Mouse (Mus musculus) embryo, embryonic 10.5 days (tissue): ENCODE measurements around the gene Spata45.
A peak's percentile ranks its signal among the peaks of the same experiment; 100 is the strongest.
"Not testable (repeated sequence)": the region's sequence is repeated elsewhere in the genome, so short reads cannot be mapped to it uniquely, and the experiment has no call there.

Experiments
- DNase-seq: peaks from one replicate; pipeline ENCODE4 v3.0.0-alpha.2; 2015; ENCODE audit warnings: low spot score

Gene Spata45

DNA sequence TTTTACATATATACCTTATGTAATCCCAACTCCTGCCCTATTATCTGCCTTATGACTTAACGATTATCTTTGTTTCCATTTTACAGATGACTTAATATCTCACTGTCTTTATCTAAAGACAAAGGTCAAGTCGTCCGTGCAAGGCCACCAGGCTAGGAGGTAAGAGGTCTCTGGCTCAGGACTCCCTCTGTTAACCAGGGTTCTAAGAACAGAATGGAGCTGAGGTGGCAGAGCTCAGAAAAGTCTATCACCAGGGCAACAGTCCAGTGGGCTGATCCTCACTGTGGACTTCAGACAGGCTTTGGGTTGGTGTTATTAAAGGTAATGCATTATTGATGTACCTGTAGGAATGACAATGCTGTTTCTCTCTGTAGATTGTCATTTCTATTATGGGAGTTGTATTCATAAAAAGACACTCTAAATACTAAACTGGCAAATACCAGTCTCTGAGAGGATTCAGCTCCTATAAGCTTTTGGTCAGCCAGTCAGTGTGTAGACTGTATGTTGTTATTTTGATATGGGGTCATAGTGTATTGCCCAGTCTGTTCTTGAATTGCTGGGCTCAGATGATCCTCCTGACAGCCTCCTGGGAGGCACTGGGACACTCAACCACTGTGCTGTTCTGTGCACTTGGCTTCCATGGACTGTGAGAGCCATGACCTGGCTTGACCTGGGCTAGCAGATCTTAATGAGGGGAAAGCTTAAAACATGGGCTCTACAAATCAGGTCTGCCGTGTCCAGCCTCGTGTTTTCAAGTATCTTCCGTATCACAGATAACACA lies at the start of gene Spata45:
TSS of gene Spata45 (plus strand) at position 86 of the 781 bp plus-strand sequence.
- no peak for DNase-seq

DNA sequence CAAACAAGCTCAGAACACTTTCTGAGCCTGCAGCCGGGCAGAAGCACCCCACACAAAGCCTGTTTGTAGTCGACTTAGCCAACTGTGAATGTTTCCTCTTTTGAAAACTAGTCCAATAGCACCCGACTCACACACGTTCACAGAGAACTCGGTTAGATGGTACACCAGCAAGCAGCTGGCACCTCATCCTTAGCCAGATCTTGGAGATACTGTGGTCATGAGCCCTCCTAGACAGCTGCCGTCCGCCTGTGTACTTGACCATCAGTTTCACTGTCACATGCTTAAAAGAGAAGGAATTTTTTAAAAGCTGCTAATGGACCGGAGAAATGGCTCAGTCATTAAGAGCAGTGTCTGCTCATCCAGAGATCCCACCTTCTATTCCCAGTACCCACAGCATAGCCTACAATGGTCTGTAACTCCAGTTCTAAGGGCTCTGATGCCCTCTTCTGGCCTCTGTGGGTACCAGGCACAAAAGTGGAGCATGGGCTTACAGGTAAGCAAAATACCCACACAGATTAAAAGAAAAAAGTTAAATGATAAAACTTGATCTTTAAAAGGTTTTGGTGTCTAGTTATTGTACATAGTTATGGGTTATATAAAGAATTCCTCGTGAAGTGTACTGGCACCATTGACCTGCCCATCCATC lies 46.9 kb upstream of the Spata45 start:
- DNase-seq, result no peak

DNA sequence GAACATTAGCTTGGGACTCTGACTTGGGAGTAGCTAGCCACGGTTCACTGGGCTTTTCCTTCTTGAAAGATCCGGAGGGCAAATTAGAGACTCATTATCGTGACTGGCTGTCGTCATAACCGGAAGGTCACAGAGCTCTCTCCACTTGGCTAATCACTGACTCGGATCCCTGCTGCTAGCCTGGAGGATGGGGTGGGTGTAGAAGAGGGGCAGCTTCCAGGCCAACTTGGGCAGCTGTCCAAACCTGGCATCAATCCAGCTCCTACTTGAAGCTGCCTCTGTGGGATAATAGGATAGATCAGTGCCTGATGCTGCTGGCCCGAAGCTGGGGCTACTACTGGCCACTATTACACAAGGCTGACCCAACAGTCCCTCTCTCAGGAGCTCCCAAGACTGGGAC lies 40.9 kb upstream of the Spata45 start:
- no peak for DNase-seq

GRCm38 (mm10) chr1:190996346-190996877 lies 40.0 kb upstream of the Spata45 start:
- DNase-seq, result no peak

- no peak for DNase-seq
Observed at GRCm38 (mm10) chr1:190998027-190998426, 38.4 kb upstream of the Spata45 start.

DNA sequence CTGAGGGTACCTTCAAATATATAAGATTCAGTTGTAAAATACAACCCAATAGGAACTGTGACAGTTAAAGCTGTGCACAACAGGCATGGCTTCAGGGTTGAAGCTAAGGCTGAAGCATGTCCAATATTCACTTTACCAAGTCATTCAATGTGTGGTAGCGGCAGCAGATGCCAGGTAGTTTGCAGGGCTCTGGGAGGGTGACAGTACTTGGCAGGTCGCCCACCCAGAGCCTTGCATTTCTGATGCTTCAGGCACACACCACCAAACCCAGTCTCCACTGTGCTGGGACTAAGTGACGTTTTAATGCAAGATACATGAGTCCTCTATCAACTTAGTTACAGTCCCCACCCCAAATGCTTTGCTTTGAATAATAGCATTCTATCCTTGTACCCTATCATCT lies 35.8 kb upstream of the Spata45 start:
- no peak for DNase-seq

DNA sequence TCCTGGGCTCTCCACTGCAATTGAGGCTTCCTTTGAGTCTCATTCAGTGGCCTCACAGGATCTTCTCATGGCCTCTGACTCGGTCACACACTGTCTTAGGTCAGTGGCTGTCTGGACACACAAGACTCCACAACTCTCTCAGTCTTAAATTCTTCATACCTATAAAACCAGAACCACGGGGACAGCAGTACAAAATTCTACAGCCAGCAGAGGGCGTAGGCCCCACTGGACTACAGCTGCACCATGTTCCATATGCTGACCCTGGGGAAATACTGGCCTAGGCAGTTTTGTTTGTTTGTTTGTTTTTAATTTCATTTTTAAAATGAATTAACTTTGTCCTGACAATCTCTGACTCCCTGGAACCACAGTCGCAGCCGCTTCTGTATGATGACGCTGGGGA lies 34.2 kb upstream of the Spata45 start:
- DNase-seq, result peak; percentile 41

GRCm38 (mm10) chr1:191008707-191009106 lies 27.7 kb upstream of the Spata45 start:
- DNase-seq, result no peak

DNA sequence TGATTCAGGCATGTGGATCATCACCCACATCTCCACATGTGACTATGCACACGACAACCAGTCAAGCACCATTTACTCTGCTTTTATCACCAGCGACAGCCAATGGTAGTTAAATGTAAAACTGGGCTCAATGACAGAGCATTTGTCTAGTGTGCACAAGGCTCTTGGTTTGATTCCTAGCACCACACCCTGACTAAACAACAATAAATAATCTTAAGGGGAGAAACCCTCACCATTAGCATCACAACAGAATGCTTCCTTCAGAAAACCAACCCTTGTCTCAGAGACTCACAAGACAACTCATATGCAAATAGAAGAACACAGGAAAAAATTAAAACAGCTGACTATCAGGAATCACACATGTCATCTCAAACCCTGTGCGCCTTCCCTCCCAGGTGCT lies 22.2 kb upstream of the Spata45 start:
- no peak for DNase-seq

DNA sequence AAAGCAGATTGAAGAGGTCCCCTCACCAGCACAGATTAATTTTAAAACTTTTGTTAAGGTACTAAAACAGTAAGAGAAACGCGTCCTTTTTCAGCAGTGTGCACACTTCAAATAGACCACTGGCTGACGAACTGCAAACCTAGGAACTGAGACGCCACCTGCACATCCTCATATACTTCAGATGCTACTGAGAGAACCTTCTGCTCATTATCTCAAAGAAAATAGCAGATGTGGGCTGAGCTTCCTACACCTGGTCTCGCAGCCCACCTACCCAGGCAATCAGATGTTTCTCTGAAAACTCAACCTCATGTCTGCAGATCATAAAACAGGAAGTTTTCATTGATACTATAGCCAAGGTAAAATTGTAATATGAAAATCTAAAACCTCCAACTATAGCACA lies 16.6 kb upstream of the Spata45 start:
- DNase-seq, result no peak

GRCm38 (mm10) chr1:191020217-191020924 lies 16.1 kb upstream of the Spata45 start:
- no peak for DNase-seq

DNA sequence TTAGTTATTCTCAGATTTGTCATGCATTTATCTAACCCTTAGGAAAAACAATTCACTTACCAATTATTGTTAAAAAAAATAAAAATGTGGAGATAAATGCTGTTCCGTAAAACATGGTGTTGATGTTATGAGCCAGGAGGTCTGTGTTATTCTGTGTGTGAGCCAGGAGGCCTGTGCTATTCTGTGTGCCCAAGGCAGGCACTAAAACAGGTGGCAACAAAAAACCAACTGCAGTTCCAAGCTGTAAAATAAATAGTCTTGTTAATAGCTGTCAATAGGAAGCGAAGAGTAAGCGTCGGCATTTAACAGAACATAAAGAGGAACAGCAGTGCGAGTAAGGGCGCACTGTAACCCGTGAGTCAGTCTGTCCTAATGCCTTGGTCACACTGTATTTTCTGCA lies 15.4 kb upstream of the Spata45 start:
- DNase-seq, result no peak

GRCm38 (mm10) chr1:191023140-191023539 lies 13.3 kb upstream of the Spata45 start:
- DNase-seq, result no peak

DNA sequence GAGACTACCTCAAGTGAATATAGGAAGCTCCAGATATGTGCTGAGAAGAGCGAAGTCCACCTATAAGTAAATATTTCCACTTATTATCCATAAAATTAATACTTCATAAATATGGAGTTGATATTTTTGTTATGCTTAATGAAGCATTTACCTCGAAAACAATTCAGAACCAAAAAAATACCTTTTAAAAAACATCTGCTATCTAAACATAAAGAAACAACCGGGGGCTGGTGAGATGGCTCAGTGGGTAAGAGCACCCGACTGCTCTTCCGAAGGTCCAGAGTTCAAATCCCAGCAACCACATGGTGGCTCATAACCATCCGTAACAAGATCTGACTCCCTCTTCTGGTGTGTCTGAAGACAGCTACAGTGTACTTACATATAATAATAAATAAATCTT lies 12.6 kb upstream of the Spata45 start:
- DNase-seq, result not testable (repeated sequence)

GRCm38 (mm10) chr1:191025016-191026012 lies 11.1 kb upstream of the Spata45 start:
- peak; percentile 19 for DNase-seq

DNA sequence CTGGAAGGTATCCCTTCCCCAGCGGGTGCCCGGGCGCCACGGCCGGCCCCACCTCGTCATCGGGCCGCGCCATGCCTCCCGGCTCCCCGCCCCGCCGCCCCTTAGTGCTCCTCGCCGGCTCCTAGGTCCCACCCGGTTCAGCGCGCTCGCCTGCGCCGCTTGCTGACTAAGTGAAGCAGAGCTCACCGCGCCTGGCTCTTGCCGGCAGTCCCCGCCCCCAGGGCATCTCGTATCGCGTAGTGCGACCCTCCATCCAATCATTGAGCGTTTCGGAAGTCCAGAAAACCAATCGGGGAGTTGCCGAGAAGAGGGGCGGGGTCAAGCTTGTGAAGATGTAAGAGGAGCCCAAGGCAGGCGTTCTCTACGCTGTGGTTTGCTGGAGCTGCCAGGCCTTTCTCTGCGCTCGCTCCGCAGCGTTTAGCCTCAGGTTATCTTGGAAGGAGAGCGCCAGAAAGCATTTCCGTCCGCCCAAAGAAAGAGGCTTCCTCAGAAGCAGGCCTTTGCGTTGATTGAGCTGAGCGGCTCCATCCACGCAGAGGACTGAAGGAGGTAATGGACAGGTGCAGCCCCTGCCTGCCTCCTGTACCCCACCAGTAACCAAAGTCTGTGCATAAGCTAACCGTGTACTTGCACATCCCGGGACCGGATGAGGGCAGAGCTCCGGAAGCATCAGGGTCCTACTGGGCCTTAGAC lies 10.3 kb upstream of the Spata45 start, which contains the start of gene Flvcr1:
TSS of gene Flvcr1 (minus strand) at position 138 of the 693 bp plus-strand sequence.
- peak; percentile 100 for DNase-seq

DNA sequence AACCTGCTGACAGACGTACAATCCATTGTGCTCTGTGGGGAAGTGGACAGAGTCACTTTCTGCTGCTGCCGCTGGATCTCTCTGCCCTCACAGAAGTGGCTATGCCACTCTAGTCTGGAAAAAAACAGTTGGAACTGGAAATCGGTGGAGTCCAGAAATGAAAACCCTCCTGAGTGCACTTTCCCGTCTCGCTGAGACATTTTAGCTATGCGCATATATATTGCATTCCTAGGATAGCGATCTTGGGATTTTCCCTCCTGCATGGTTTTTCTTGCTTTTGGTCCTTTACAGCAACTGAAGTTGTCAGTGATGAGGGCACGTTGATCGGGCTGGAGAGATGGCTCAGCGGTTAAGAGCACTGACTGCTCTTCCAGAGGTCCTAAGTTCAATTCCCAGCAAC lies 6.3 kb upstream of the Spata45 start:
- DNase-seq, result no peak

GRCm38 (mm10) chr1:191030922-191031425 lies 5.5 kb upstream of the Spata45 start:
- DNase-seq, result not testable (repeated sequence)

- peak; percentile 49 for DNase-seq
Observed at GRCm38 (mm10) chr1:191035649-191036048, 790 bp upstream of the Spata45 start.

DNA sequence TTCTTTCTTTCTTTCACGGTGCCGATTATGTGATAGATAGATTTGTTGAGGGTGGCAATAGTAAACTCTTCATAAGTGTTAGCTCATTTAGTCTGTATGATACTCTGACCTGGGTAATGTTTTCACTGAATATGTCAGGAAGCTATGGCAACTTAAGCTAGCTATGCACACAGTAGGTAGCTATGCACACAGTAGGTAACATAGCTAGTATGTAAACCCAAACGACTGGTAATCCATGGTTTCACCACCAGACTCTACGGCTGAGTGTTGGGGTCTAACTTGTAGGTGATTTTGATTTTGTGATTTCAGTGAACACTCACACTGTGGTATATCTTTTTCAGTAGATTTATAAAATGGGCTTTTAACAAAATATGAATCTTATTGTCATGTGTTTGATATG lies 1.6 kb downstream of the Spata45 start:
- no peak for DNase-seq

GRCm38 (mm10) chr1:191041352-191041751 lies 4.9 kb downstream of the Spata45 start:
- DNase-seq, result no peak
